Mouse (Mus musculus) intestine, embryonic 14.5 days (tissue): Measurements from ENCODE around the gene Arhgef18. TPM values are rescaled to one million over a fixed set of nuclear protein-coding genes. Genes with fewer than 3 reads are reported as not detected.

ENCODE experiments used
- ATAC-seq: fragments of 200-750 bp; cut with Nextera tagmentation; replicated peaks from 2 replicates; pipeline ENCODE4 v1.8.0; 2017; ENCODE audit warnings: low read depth, moderate number of reproducible peaks, moderate TSS enrichment, moderate library complexity; ENCODE audit not compliant: low FRiP score, low TSS enrichment
- DNase-seq: peaks from one replicate; pipeline ENCODE4 v3.0.0-alpha.2; 2018; ENCODE audit warnings: low spot score
- H3K27ac ChIP-seq: fragments of 300-500 bp; sonication (generic); 2 replicates; pipeline ENCODE4 v1.5.1; 2014; ENCODE audit warnings: low read depth, mild to moderate bottlenecking, control low read depth
- H3K27me3 ChIP-seq: fragments of 300-500 bp; sonication (generic); replicated peaks from 2 replicates; pipeline ENCODE4 v1.6.1; 2014; ENCODE audit warnings: low read length, control low read depth; ENCODE audit not compliant: control insufficient read depth, insufficient read depth
- H3K36me3 ChIP-seq: fragments of 300-500 bp; sonication (generic); 2 replicates; pipeline ENCODE4 v1.6.1; 2014; ENCODE audit warnings: low read length, control low read depth; ENCODE audit not compliant: control insufficient read depth, insufficient read depth
- H3K4me1 ChIP-seq: fragments of 300-500 bp; sonication (generic); replicated peaks from 2 replicates; pipeline ENCODE4 v1.6.1; 2014; ENCODE audit warnings: low read length, control low read depth, mixed read lengths; ENCODE audit not compliant: control insufficient read depth, insufficient read depth
- H3K4me2 ChIP-seq: fragments of 300-500 bp; sonication (generic); 2 replicates; pipeline ENCODE4 v1.6.1; 2014; ENCODE audit warnings: low read length
- H3K4me3 ChIP-seq: fragments of 300-500 bp; sonication (generic); 2 replicates; pipeline ENCODE4 v1.5.1; 2014; ENCODE audit warnings: low read depth, low read length, control low read depth, mixed read lengths
- H3K9ac ChIP-seq: fragments of 300-500 bp; sonication (generic); 2 replicates; pipeline ENCODE4 v1.6.1; 2014; ENCODE audit warnings: mild to moderate bottlenecking, low read length
- H3K9me3 ChIP-seq: fragments of 300-500 bp; sonication (generic); 2 replicates; pipeline ENCODE4 v1.6.1; 2016; ENCODE audit warnings: low read length, control low read depth; ENCODE audit not compliant: control insufficient read depth
- WGBS: fragments of 180-500 bp; shearing (Covaris S2); extraction: QIAGEN DNeasy Blood & Tissue Kit; methylation state at CpG from one replicate; pipeline ENCODE4 v1.1.7; 2014; 5-methylcytosine and 5-hydroxymethylcytosine counted together
- polyA plus RNA-seq: library from polyadenylated mRNA; unstranded; fragments of >200 nt; fragmentation: Nextera tagmentation; extraction: Ambion mirVana; gene quantifications from 2 replicates; pipeline ENCODE4 v1.2.1, GENCODE M21; 2014

Arhgef18 gene
- polyA plus RNA-seq, 1 experiment from 2014 or later, result 8.6 TPM

- 85% methylated on average over 5 of the region's 5 CpGs for WGBS
- H3K27me3 ChIP-seq, result no peaks in the 10 kb centered on the region
- DNase-seq (no peak), ATAC-seq (no peak)
- no peak overlapping the region for H3K4me2 ChIP-seq
- H3K9me3 ChIP-seq, result no peaks in the 10 kb centered on the region
- H3K4me1 ChIP-seq, result peaks cover 7% of the 10 kb centered on the region
- no peak overlapping the region for H3K9ac ChIP-seq
- H3K4me3 ChIP-seq, result no peak overlapping the region
- H3K36me3 ChIP-seq, result no peaks in the 10 kb centered on the region
- no peak overlapping the region for H3K27ac ChIP-seq
These were observed 28.7 kb downstream of the Arhgef18 start for GRCm38 (mm10) chr8:3421507-3421906.

- H3K9ac ChIP-seq, result no peak overlapping the region
- peaks cover 27% of the 10 kb centered on the region for H3K36me3 ChIP-seq
- no peak for DNase-seq
- H3K27ac ChIP-seq, result no peak overlapping the region
- H3K9me3 ChIP-seq, result no peaks in the 10 kb centered on the region
- 0 out of 2 replicates have a peak, but pooled peaks have one; percentile 45 for ATAC-seq
- H3K27me3 ChIP-seq, result no peaks in the 10 kb centered on the region
- WGBS, result 81% methylated on average over 5 of the region's 5 CpGs
- no peak overlapping the region for H3K4me3 ChIP-seq
- H3K4me1 ChIP-seq, result no peaks in the 10 kb centered on the region
- no peak overlapping the region for H3K4me2 ChIP-seq
These were observed 32.4 kb downstream of the Arhgef18 start for GRCm38 (mm10) chr8:3425217-3425616.

GRCm38 (mm10) chr8:3426211-3426610 is 33.4 kb downstream of the Arhgef18 start:
- no peak for ATAC-seq
- H3K4me1 ChIP-seq, result no peaks in the 10 kb centered on the region
- WGBS, result 75% methylated on average over 3 of the region's 3 CpGs
- no peaks in the 10 kb centered on the region for H3K27me3 ChIP-seq
- no peaks in the 10 kb centered on the region for H3K9me3 ChIP-seq
- DNase-seq, result no peak
- H3K4me3 ChIP-seq, result no peak overlapping the region
- peaks cover 32% of the 10 kb centered on the region for H3K36me3 ChIP-seq
- no peak overlapping the region for H3K27ac ChIP-seq
- no peak overlapping the region for H3K4me2 ChIP-seq
- H3K9ac ChIP-seq, result no peak overlapping the region

- no peaks in the 10 kb centered on the region for H3K27me3 ChIP-seq
- no peak for DNase-seq
- H3K9ac ChIP-seq, result no peak overlapping the region
- H3K4me1 ChIP-seq, result no peaks in the 10 kb centered on the region
- H3K4me2 ChIP-seq, result no peak overlapping the region
- 83% methylated on average over 2 of the region's 2 CpGs for WGBS
- H3K27ac ChIP-seq, result no peak overlapping the region
- ATAC-seq, result no peak
- H3K36me3 ChIP-seq, result peaks cover 54% of the 10 kb centered on the region
- H3K9me3 ChIP-seq, result no peaks in the 10 kb centered on the region
- no peak overlapping the region for H3K4me3 ChIP-seq
These were observed 35.6 kb downstream of the Arhgef18 start for GRCm38 (mm10) chr8:3428426-3428825.

GRCm38 (mm10) chr8:3429966-3430365 is 37.2 kb downstream of the Arhgef18 start:
- no peak for ATAC-seq
- Histone ChIP-seq H3K9me3 (no peaks in the 10 kb centered on the region), H3K27ac (no peak overlapping the region), H3K9ac (no peak overlapping the region), H3K4me1 (no peaks in the 10 kb centered on the region), H3K4me2 (no peak overlapping the region), H3K27me3 (no peaks in the 10 kb centered on the region), H3K36me3 (peaks cover 66% of the 10 kb centered on the region), H3K4me3 (no peak overlapping the region)
- DNase-seq, result no peak
- WGBS, result 87% methylated on average over 2 of the region's 2 CpGs

- no peak for ATAC-seq
- Histone ChIP-seq H3K4me1 (no peaks in the 10 kb centered on the region), H3K9me3 (no peaks in the 10 kb centered on the region), H3K27ac (no peak overlapping the region), H3K9ac (no peak overlapping the region), H3K4me3 (no peak overlapping the region), H3K36me3 (peaks cover 77% of the 10 kb centered on the region), H3K27me3 (no peaks in the 10 kb centered on the region), H3K4me2 (no peak overlapping the region)
- no peak for DNase-seq
- 86% methylated on average over 3 of the region's 3 CpGs for WGBS
These were observed 38.3 kb downstream of the Arhgef18 start for GRCm38 (mm10) chr8:3431113-3431512.

- H3K4me3 ChIP-seq, result no peak overlapping the region
- ATAC-seq (no peak), DNase-seq (no peak)
- no peaks in the 10 kb centered on the region for H3K27me3 ChIP-seq
- peaks cover 92% of the 10 kb centered on the region for H3K36me3 ChIP-seq
- no peak overlapping the region for H3K27ac ChIP-seq
- H3K9me3 ChIP-seq, result no peaks in the 10 kb centered on the region
- H3K9ac ChIP-seq, result no peak overlapping the region
- 91% methylated on average over 5 of the region's 6 CpGs for WGBS
- no peaks in the 10 kb centered on the region for H3K4me1 ChIP-seq
- H3K4me2 ChIP-seq, result no peak overlapping the region
These were observed 43.7 kb downstream of the Arhgef18 start for GRCm38 (mm10) chr8:3436492-3436891.

- H3K4me2 ChIP-seq, result no peak overlapping the region
- DNase-seq, result no peak
- H3K4me3 ChIP-seq, result no peak overlapping the region
- no peaks in the 10 kb centered on the region for H3K4me1 ChIP-seq
- no peak overlapping the region for H3K27ac ChIP-seq
- WGBS, result 78% methylated on average over 12 of the region's 12 CpGs
- H3K9me3 ChIP-seq, result no peaks in the 10 kb centered on the region
- H3K9ac ChIP-seq, result no peak overlapping the region
- H3K27me3 ChIP-seq, result no peaks in the 10 kb centered on the region
- peaks cover 71% of the 10 kb centered on the region for H3K36me3 ChIP-seq
- no peak for ATAC-seq
These were observed 46.7 kb downstream of the Arhgef18 start for GRCm38 (mm10) chr8:3439510-3439909.

- ATAC-seq (no peak), DNase-seq (no peak)
- Histone ChIP-seq H3K9me3 (no peaks in the 10 kb centered on the region), H3K9ac (no peak overlapping the region), H3K27me3 (no peaks in the 10 kb centered on the region), H3K4me2 (no peak overlapping the region), H3K4me3 (no peak overlapping the region), H3K27ac (no peak overlapping the region), H3K4me1 (no peaks in the 10 kb centered on the region), H3K36me3 (peaks cover 75% of the 10 kb centered on the region)
- WGBS, result 81% methylated on average over 2 of the region's 2 CpGs
These were observed 56.4 kb downstream of the Arhgef18 start for GRCm38 (mm10) chr8:3449226-3449625.
